Mouse (Mus musculus): ENCODE data around the gene Cabp4. TPM values are rescaled to one million over a fixed set of nuclear protein-coding genes. Genes with fewer than 3 reads are reported as not detected.
A peak's percentile ranks its signal among the peaks of the same experiment; 100 is the strongest.

Cabp4 gene
- polyA plus RNA-seq, 1 experiment from 2014 or later, result 0.22 TPM

DNA sequence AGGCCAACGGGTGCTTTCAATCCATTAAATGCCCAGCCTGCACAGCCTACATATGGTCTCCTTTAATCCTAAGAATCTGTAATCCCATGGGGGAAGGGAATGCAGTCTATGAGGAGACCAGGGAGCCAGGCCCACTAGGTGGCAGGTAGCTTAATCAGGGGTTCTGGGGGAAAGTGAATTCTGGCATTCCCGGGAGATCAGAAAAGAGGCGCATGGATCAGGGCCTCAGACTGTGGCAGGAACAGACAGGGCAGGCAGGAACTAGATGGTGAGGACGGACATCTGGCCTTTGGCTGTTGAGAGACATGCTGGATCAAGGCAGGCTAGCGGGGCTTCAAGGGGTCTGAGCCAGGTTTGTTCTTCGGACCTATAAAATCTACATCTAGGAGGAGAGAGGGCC lies 42.4 kb downstream of the Cabp4 start:
- ATAC-seq (replicated peaks), result no peak
- H3K4me3 ChIP-seq, result peak overlapping the region; percentile 63
- H3K4me2 ChIP-seq, result peak overlapping the region; percentile 63
- no peaks in the 10 kb centered on the region for H3K27me3 ChIP-seq (replicated peaks)
- peak overlapping the region; percentile 80 for H3K27ac ChIP-seq
- peak overlapping the region; percentile 69 for H3K9ac ChIP-seq
- H3K36me3 ChIP-seq (replicated peaks), result peaks cover 10% of the 10 kb centered on the region; the same call in 1 of the 2 replicates
- peaks cover 48% of the 10 kb centered on the region for H3K4me1 ChIP-seq
- H3K9me3 ChIP-seq, result no peaks in the 10 kb centered on the region
- WGBS, result 44% methylated on average over 6 of the region's 6 CpGs

DNA sequence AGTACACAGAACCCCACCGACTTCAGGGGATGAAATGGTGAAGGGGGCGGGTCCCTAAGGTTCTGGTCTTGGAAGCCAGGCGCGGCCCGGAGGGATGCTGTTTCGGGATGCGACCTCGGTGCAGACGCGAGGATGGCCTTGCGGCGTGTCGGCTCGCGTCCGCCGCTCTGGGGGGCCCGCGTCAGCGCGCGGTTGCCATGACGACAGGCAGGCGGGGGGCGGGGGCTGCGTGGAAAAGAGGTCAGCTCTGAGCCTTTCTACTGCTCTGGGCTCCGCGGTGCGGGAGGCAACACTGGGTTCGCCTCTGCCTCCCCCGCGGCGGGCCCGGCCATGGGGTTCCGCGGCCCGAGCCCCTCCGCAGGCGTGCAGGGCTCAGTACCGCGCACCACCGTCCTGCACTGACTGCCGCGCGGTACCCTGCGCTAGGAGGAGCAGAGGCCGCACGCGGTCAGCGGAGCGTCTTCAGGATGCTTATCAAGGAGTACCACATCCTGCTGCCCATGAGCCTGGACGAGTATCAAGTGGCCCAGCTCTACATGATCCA lies 43.0 kb downstream of the Cabp4 start:
- Histone ChIP-seq H3K27me3 (replicated peaks) (no peaks in the 10 kb centered on the region), H3K4me1 (peaks cover 55% of the 10 kb centered on the region), H3K27ac (peak overlapping the region; percentile 80), H3K36me3 (replicated peaks) (peaks cover 10% of the 10 kb centered on the region; the same call in 1 of the 2 replicates), H3K9me3 (no peaks in the 10 kb centered on the region), H3K4me2 (peak overlapping the region; percentile 63), H3K4me3 (peak overlapping the region; percentile 63), H3K9ac (peak overlapping the region; percentile 69)
- under 1% methylated on average over 51 of the region's 52 CpGs for WGBS
- ATAC-seq (replicated peaks), result peak; percentile 8

DNA sequence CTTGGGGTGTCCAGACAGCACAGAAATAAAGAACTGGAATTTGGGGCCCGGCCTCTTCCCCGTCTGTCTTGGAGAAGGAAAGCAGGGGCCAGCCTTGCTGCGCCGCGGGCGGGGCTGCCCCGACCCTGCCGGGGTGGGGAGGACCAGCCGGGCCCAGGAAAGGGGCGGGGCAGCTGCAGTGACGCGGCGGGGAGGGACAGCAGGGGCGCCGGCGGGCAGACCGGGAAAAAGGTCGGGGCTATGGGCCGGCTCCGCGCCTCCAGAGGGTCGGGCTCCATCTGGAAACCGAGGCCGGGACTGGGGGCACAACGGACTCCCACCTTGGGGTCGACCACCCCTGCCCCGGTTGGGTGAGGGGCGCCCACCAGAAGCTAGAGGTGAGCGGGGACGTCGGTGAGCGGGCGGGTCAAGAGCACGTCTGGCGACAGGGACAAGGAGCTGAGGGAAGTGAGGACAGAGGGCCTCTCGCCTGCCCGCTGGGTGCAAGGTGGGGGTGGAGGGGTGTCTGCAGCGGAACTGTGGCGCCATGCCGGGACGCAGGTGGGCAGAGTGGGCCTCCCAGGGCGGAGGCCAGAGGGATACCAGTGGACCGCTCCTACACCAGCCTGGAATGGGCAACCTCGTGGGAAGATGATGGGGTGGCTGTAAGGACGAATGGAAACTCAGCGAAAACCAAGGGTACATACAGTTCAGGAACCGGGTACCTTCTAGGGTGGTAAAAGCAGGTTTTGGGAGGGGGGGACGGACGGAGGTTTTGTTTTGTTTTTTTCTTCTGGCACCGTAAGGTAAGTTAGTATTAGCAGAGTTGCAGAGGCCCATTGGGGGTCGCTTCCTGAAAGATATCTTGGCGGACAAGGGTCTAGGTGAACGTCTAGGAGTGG lies 43.8 kb downstream of the Cabp4 start, which contains the start of gene Pitpnm1:
Gene Pitpnm1 (plus strand): TSS at position 162 of the 881 bp plus-strand sequence.
- Histone ChIP-seq H3K4me3 (peak within 1 kb of the TSS; percentile 63), H3K9ac (peak within 1 kb of the TSS; percentile 69), H3K4me1 (peaks cover 56% of the 10 kb centered on the region), H3K9me3 (no peaks in the 10 kb centered on the region), H3K36me3 (replicated peaks) (peaks cover 3% of the 10 kb centered on the region; the same call in 1 of the 2 replicates), H3K27me3 (replicated peaks) (no peaks in the 10 kb centered on the region), H3K4me2 (peak within 1 kb of the TSS; percentile 63), H3K27ac (peak within 1 kb of the TSS; percentile 80)
- ATAC-seq (replicated peaks), result no peak
- 1% methylated on average over 53 of the region's 53 CpGs for WGBS

DNA sequence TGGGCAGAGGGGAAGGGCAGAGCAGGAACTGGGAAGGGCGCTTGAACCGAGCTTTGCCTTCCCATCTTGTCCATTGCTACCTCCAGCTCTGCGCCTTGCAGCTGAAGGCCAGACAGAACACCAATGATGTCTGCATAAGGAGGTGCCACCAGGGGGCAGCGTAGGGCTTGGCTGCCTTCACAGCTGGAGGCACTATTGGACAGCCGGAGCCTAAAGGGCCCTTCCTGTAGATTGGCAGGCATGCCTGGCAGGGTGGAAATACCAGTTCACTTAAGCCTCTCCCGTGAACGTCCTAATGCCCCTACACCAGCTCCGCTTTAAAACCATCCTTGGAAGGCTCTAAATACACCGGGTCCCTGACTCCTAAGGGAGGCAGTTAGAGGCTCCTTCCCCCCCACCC lies 44.8 kb downstream of the Cabp4 start:
- Histone ChIP-seq H3K9ac (no peak overlapping the region), H3K4me3 (no peak overlapping the region)
- WGBS, result 15% methylated on average over 9 of the region's 9 CpGs

DNA sequence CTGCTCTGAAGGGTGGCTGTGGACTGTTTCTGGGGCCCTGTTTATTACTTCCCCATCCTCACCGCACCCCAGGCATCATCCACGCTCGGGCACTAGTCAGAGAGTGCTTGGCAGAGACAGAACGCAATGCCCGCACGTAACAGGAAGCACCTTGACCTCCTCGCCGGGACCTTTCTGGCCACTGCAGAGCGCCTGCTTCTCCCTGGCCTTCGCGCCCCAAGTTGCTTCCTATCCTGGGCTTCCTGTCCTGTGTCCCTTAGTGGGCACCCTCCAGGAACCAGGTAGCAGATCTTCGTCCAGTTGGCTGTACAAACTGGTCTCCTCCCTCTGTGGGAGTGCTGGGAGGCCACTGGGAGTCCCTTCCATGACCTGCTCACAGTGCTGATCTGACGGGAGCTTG lies 45.4 kb downstream of the Cabp4 start:
- Histone ChIP-seq H3K4me1 (peaks cover 56% of the 10 kb centered on the region), H3K9me3 (no peaks in the 10 kb centered on the region), H3K27me3 (replicated peaks) (no peaks in the 10 kb centered on the region), H3K27ac (no peak overlapping the region), H3K4me3 (no peak overlapping the region), H3K9ac (no peak overlapping the region), H3K36me3 (replicated peaks) (no peaks in the 10 kb centered on the region; the same call in 1 of the 2 replicates), H3K4me2 (0 out of 2 replicates have a peak overlapping the region, but pooled peaks have one; percentile 63)
- 90% methylated on average over 13 of the region's 13 CpGs for WGBS
- ATAC-seq (replicated peaks), result no peak

More for the DNA sequence above, 44.8 kb downstream of the Cabp4 start:
- H3K4me1 ChIP-seq, result peaks cover 56% of the 10 kb centered on the region
- no peaks in the 10 kb centered on the region for H3K9me3 ChIP-seq
- ATAC-seq (replicated peaks), result no peak
- H3K27me3 ChIP-seq (replicated peaks), result no peaks in the 10 kb centered on the region
- no peak overlapping the region for H3K27ac ChIP-seq
- no peaks in the 10 kb centered on the region; the same call in 1 of the 2 replicates for H3K36me3 ChIP-seq (replicated peaks)
- H3K4me2 ChIP-seq, result peak overlapping the region; percentile 63

DNA sequence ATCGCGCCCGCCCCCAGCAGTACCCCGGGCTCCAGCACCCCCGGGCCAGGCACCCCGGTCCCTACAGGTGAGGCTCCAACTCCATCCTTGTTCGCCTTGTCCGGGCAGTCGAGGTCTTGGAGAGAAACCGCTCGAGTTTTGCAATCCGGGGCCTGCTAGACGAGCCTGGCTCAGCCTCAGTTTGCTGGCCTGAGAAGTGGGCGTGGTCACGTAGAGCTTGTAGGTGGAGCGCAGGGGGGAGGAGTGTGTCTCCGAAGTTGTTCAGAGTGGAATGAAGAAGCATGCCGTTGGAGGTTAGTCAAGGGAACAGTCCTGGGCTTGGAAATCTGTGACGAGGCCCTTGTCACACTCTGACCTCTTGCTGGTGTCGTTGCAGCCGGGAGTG lies 46.4 kb downstream of the Cabp4 start:
- Histone ChIP-seq H3K4me3 (peak overlapping the region; percentile 65), H3K9ac (peak overlapping the region; percentile 35), H3K4me2 (peak overlapping the region; percentile 69), H3K27ac (peak overlapping the region; percentile 70), H3K36me3 (replicated peaks) (no peaks in the 10 kb centered on the region), H3K4me1 (peaks cover 54% of the 10 kb centered on the region), H3K9me3 (no peaks in the 10 kb centered on the region), H3K27me3 (replicated peaks) (no peaks in the 10 kb centered on the region; the same call in 1 of the 2 replicates)
- WGBS, result 2% methylated on average over 21 of the region's 21 CpGs
- ATAC-seq (replicated peaks), result no peak; the same call in 1 of the 2 replicates

DNA sequence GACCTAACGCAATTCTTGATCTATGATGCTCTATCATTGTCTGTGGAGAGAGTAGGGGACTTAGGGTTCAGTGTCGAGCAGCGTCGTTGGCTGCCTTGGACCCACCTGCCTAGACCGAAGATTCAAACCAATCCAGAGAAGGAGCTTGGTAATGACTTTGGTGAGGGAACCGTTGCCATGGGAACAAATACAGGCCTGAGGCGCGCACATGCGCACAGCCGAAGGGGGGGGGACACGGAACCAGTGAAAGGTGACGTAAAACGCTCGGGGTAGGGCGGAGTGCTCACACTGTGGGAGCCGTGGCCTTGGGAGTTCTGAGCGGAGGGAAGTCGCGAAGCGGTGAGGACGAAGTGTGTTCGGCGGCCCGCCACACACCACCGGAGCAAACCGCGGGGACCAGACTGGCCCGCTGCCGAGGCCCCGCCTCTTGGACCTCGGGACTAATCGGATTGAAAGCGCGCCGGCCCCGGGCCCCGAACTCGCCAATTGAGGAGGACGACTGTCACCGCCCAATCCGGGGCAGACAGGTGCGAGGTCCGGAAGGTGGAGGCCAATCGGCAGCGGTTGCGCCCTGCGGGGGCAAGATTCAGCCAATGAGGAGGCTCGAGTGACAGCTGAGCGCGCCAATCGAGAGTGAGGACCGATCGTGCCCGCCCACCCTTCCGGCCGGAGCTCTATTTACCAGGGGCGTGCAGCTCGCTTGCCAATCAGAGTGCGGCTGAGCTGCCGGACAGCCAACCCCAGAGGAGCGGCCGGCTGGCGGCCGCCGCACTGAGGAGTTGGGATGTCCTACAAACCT lies 47.0 kb downstream of the Cabp4 start, which contains the start of gene Cdk2ap2:
Gene Cdk2ap2 (plus strand): TSS at position 541 of the 799 bp plus-strand sequence.
- under 1% methylated on average over 65 of the region's 65 CpGs for WGBS

GRCm38 (mm10) chr19:4095802-4096201 lies 48.0 kb downstream of the Cabp4 start:
- Histone ChIP-seq H3K4me2 (peak overlapping the region; percentile 69), H3K4me1 (peaks cover 43% of the 10 kb centered on the region), H3K36me3 (replicated peaks) (no peaks in the 10 kb centered on the region), H3K27ac (no peak overlapping the region), H3K4me3 (no peak overlapping the region; the same call in 1 of the 2 replicates), H3K9me3 (no peaks in the 10 kb centered on the region), H3K9ac (no peak overlapping the region), H3K27me3 (replicated peaks) (no peaks in the 10 kb centered on the region; the same call in 1 of the 2 replicates)
- 68% methylated on average over 3 of the region's 3 CpGs for WGBS
- no peak for ATAC-seq (replicated peaks)

More for the DNA sequence above, 47.0 kb downstream of the Cabp4 start, which contains the start of gene Cdk2ap2:
- Histone ChIP-seq H3K27ac (peak within 1 kb of the TSS; percentile 94), H3K4me3 (peak within 1 kb of the TSS; percentile 65), H3K27me3 (replicated peaks) (no peaks in the 10 kb centered on the region; the same call in 1 of the 2 replicates), H3K4me1 (peaks cover 48% of the 10 kb centered on the region), H3K9me3 (no peaks in the 10 kb centered on the region), H3K4me2 (peak within 1 kb of the TSS; percentile 69), H3K36me3 (replicated peaks) (no peaks in the 10 kb centered on the region), H3K9ac (peak within 1 kb of the TSS; percentile 51)
- ATAC-seq (replicated peaks), result peak; percentile 94

DNA sequence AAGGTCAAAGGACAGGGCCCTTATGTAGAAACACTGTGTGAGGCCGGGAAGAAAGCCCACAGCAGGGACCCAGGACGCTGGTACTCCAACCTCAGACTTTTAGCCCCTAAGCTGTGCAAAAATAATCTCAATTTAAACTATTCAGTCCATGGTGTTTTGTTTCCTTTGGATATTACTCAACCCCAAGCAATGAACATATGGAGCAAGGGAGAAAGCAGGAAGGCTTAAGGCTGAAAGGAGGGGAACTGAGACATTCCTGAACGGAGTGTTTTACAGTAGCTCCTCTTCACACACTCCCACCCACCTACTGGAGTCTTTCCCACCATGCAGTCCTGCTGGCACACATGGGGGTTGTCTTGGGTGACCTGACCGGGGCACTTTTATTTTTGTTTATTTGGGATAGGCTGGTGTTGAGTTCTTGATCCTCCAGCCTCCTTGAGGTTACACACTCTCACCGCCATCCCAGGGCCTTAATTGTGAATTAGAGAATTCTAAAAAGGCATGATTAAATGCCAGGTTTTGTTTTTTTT lies 49.0 kb downstream of the Cabp4 start:
- 75% methylated on average over 5 of the region's 5 CpGs for WGBS

GRCm38 (mm10) chr19:4094348-4094747 lies 49.5 kb downstream of the Cabp4 start:
- no peak overlapping the region for H3K4me3 ChIP-seq
- no peak overlapping the region for H3K9ac ChIP-seq
- H3K27me3 ChIP-seq (replicated peaks), result peaks cover 3% of the 10 kb centered on the region; the same call in 1 of the 2 replicates
- H3K4me2 ChIP-seq, result no peak overlapping the region
- no peaks in the 10 kb centered on the region for H3K9me3 ChIP-seq
- H3K4me1 ChIP-seq, result peaks cover 29% of the 10 kb centered on the region
- H3K27ac ChIP-seq, result no peak overlapping the region
- no peak for ATAC-seq (replicated peaks)
- 87% methylated on average over 3 of the region's 3 CpGs for WGBS
- H3K36me3 ChIP-seq (replicated peaks), result no peaks in the 10 kb centered on the region

More for the DNA sequence above, 49.0 kb downstream of the Cabp4 start:
- Histone ChIP-seq H3K27ac (no peak overlapping the region), H3K4me3 (no peak overlapping the region), H3K4me1 (peaks cover 34% of the 10 kb centered on the region), H3K4me2 (no peak overlapping the region), H3K27me3 (replicated peaks) (no peaks in the 10 kb centered on the region; the same call in 1 of the 2 replicates), H3K36me3 (replicated peaks) (no peaks in the 10 kb centered on the region), H3K9me3 (no peaks in the 10 kb centered on the region), H3K9ac (no peak overlapping the region)
- no peak for ATAC-seq (replicated peaks)

- H3K4me2 ChIP-seq, result no peak overlapping the region
- no peak overlapping the region for H3K27ac ChIP-seq
- ATAC-seq (replicated peaks), result no peak
- H3K36me3 ChIP-seq (replicated peaks), result no peaks in the 10 kb centered on the region
- H3K27me3 ChIP-seq (replicated peaks), result peaks cover 6% of the 10 kb centered on the region; the same call in 1 of the 2 replicates
- H3K4me1 ChIP-seq, result peaks cover 23% of the 10 kb centered on the region
- no peaks in the 10 kb centered on the region for H3K9me3 ChIP-seq
- no peak overlapping the region for H3K4me3 ChIP-seq
- H3K9ac ChIP-seq, result no peak overlapping the region
- 82% methylated on average over 7 of the region's 7 CpGs for WGBS
These were observed 50.1 kb downstream of the Cabp4 start for GRCm38 (mm10) chr19:4093772-4094171.

Data from midbrain, embryonic 15.5 days (tissue).